Mouse (Mus musculus) liver, adult 2 months (tissue): ENCODE results near the gene Tex14.

Experiments
- CTCF ChIP-seq: fragments of 200-500 bp; IDR thresholded peaks from 2 replicates; pipeline ENCODE4 v1.5.1; 2011; ENCODE audit warnings: low read depth, low read length, control low read depth
- POLR2A ChIP-seq: fragments of 200-500 bp; IDR thresholded peaks from 2 replicates; pipeline ENCODE4 v1.6.1; 2011; ENCODE audit warnings: low read length, control low read depth; ENCODE audit not compliant: insufficient read depth; ENCODE audit errors: extremely low read depth

DNA sequence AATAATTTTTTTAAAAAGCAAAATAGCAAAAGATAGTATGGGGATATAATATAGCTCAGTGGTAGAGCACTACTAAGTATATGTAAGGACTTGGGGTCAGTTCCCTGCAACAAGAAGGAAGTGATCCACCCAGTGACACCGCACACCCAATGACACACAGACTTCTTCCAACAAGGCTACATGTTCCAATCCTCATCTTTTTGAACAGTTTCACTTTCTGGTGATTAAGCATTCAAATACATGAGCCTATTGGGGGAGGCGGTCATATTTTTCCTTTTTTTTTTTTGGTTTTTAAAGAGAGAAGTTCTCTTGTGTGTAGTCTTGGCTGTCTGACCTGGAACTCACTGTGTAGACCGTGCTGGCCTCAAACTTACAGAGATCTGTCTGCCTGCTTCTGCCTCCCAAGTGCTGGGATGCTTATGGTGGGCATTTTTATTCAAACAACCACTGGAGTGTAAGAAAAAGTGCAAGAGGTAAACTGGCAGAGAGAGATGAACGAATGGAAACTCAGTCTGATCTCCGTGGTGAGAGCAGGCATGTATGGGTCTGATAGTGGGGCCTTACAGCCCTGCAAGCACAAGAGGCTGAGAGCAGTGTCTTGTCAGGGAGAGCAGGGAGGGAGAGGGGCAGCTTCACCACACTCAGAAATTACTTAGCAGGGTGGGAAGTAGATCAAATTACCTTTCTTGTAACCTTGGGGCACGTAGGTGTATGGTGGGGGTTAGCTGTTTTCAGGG lies 28.2 kb downstream of the Tex14 start:
- no peak for TF ChIP-seq POLR2A
- no peak for TF ChIP-seq CTCF
